Mouse (Mus musculus) cerebellum, postnatal 4 days (tissue): ENCODE data around the gene Pbx3.
A peak's percentile ranks its signal among the peaks of the same experiment; 100 is the strongest.

ENCODE experiments used
- DNase-seq, 2 experiments: peaks; one replicate each; pipeline ENCODE4 v3.0.0; 2022; ENCODE audit warnings: low spot score in 2 of 2, mixed read lengths in 1 of 2

Gene Pbx3

GRCm38 (mm10) chr2:34147476-34147875, 225.5 kb downstream of the Pbx3 start:
- no peak for DNase-seq

- peak in 1 of 2 experiments; percentile 57 for DNase-seq
Observed at GRCm38 (mm10) chr2:34147036-34147435, 225.9 kb downstream of the Pbx3 start.

- DNase-seq: no peak
Observed at GRCm38 (mm10) chr2:34146431-34146830, 226.5 kb downstream of the Pbx3 start.

GRCm38 (mm10) chr2:34139470-34140158, 233.3 kb downstream of the Pbx3 start:
- DNase-seq: no peak

- DNase-seq: no peak
Observed at GRCm38 (mm10) chr2:34135316-34135715, 237.6 kb downstream of the Pbx3 start.

GRCm38 (mm10) chr2:34132751-34133150, 240.2 kb downstream of the Pbx3 start:
- DNase-seq: no peak

- no peak for DNase-seq
Observed at GRCm38 (mm10) chr2:34129674-34130267, 243.2 kb downstream of the Pbx3 start.

- no peak for DNase-seq
Observed at GRCm38 (mm10) chr2:34127871-34128270, 245.1 kb downstream of the Pbx3 start.

- DNase-seq: no peak
Observed at GRCm38 (mm10) chr2:34123896-34124295, 249.0 kb downstream of the Pbx3 start.
